Mouse (Mus musculus) thymus, adult 2 months (tissue): ENCODE results near the gene Ifnz.
"Not testable (repeated sequence)": the region's sequence is repeated elsewhere in the genome, so short reads cannot be mapped to it uniquely, and the experiment has no call there.

Experiments used
- CTCF ChIP-seq: fragments of 200-500 bp; IDR thresholded peaks from 2 replicates; pipeline ENCODE4 v1.5.1; 2012; ENCODE audit warnings: mild to moderate bottlenecking, control low read depth, low read length, moderate library complexity, borderline replicate concordance; ENCODE audit not compliant: control insufficient read depth, poor library complexity, insufficient read depth; ENCODE audit errors: extremely low read depth
- POLR2A ChIP-seq: fragments of 200-500 bp; IDR thresholded peaks from 2 replicates; pipeline ENCODE4 v1.6.1; 2012; ENCODE audit warnings: mild to moderate bottlenecking, low read length, control low read depth, moderate library complexity; ENCODE audit not compliant: control insufficient read depth, poor library complexity, insufficient read depth; ENCODE audit errors: extremely low read depth

GRCm38 (mm10) chr4:88782335-88782734 is 404 bp downstream of the Ifnz start:
- not testable (repeated sequence) for TF ChIP-seq CTCF, POLR2A
